Mouse (Mus musculus) kidney, adult 2 months (tissue): ENCODE results near the gene Ptprh.
A peak's percentile ranks its signal among the peaks of the same experiment; 100 is the strongest.
"Not testable (repeated sequence)": the region's sequence is repeated elsewhere in the genome, so short reads cannot be mapped to it uniquely, and the experiment has no call there.

Experiments used
- CTCF ChIP-seq: fragments of 200-500 bp; conservative IDR thresholded peaks from 2 replicates; pipeline ENCODE4 v1.5.1; 2011; ENCODE audit warnings: low read depth, mild to moderate bottlenecking, control low read depth, low read length, moderate library complexity, mixed read lengths; ENCODE audit not compliant: insufficient read depth, insufficient read length
- POLR2A ChIP-seq: fragments of 200-500 bp; IDR thresholded peaks from one replicate; pipeline ENCODE4 v1.6.1; 2011; ENCODE audit warnings: low read depth, low read length, control low read depth

DNA sequence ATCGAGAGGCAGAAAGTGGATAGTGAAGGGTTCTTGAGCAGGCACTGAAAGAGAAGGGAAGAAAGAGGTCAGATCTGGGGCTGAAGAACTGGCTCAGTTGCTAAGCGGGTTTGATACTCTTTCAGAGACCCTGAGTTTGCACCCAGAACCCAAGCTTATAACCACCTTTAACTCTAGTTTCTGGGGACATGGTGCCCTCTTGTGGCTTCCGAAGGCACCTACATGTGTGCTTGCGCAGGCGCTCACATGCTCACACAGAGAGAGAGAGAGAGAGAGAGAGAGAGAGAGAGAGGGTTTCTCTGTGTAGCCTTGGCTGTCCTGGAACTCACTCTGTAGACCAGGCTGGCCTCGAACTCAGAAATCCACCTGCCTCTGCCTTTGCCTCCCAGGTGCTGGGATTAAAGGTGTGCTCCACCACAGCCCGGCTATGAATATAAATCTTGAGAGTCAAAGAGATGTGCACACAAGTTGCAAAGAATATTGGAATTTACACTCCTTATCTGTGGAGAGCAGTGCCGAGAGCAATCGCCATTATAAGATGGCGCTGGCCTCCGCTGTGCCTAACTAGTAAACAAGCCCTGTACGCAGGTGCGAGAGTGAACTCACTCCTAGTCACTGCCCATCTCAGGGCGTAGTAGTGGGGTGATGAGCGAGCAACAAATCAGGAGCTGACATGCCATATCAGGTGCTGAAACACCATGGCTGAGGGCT is 79.5 kb downstream of the Ptprh start, which contains the start of gene Tnni3:
- TF ChIP-seq POLR2A: not testable (repeated sequence)
- TF ChIP-seq CTCF: peak; percentile 75
